ENCODE assay signal across 18 mouse cellular contexts in the genomic region with DNA sequence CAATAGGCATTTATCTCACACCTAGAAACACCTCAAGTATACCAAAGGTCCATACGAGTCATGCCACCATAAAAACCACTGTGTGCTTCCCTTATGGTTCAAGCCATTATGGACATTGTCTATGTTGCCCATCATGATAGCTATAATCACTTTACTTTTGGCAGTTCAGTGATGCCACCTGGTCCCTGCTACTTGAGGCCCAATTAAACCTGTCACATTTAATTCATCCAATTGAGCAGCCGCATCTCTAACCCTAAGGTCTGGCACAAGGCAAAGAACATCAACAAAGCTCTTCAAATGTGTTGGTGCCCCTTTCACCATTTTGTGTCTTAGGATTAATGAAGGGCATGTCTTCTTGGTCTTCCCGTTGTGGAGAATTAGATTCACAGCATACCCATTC.
"Had no signal": no experiment of that assay in that cellular context is flagged by ENCODE, and none has a peak within 500 bp of the region (broad histone marks: within the 10 kb centered on the region; RNA-seq: fewer than 3 reads in every experiment).

No protein-coding gene starts in this region.

- DNase-seq: kidney, postnatal 14 days; layer of hippocampus, adult 9-11 months; liver, postnatal 0 days; lung, embryonic 14.5 days; right cerebral cortex, postnatal 25 days; spleen, adult 18-20 months; thymus, postnatal 25 days had no signal

- ATAC-seq: intestine, postnatal 0 days; liver, postnatal 0 days; lung, postnatal 0 days; midbrain, embryonic 16.5 days had no signal

- H3K9me3 ChIP-seq: limb, embryonic 12.5 days; limb, embryonic 15.5 days; midbrain, embryonic 12.5 days; stomach, embryonic 15.5 days had no signal

- H3K9ac ChIP-seq: limb, embryonic 12.5 days; limb, embryonic 15.5 days; liver, embryonic 14.5 days; liver, postnatal 0 days; lung, embryonic 14.5 days; midbrain, embryonic 12.5 days; stomach, embryonic 15.5 days had no signal

- H3K27ac ChIP-seq: layer of hippocampus, adult 2 months; limb, embryonic 12.5 days; limb, embryonic 15.5 days; liver, embryonic 14.5 days; macrophage; midbrain, embryonic 12.5 days; stomach, embryonic 15.5 days had no signal

- H3K4me2 ChIP-seq: limb, embryonic 12.5 days; limb, embryonic 15.5 days; liver, embryonic 11.5 days; lung, embryonic 14.5 days; midbrain, embryonic 12.5 days; stomach, embryonic 15.5 days had no signal

- H3K4me3 ChIP-seq: layer of hippocampus, adult 2 months; limb, embryonic 12.5 days; limb, embryonic 15.5 days; midbrain, embryonic 12.5 days; stomach, embryonic 15.5 days had no signal

- H3K27me3 ChIP-seq: limb, embryonic 12.5 days; limb, embryonic 15.5 days; midbrain, embryonic 12.5 days; stomach, embryonic 15.5 days had no signal

- H3K4me1 ChIP-seq: limb, embryonic 12.5 days; limb, embryonic 15.5 days; midbrain, embryonic 12.5 days; stomach, embryonic 15.5 days had no signal

- H3K36me3 ChIP-seq: limb, embryonic 12.5 days; limb, embryonic 15.5 days; midbrain, embryonic 12.5 days; stomach, embryonic 15.5 days had no signal
